Mouse (Mus musculus): Measurements from ENCODE around the gene Gorasp1.

GRCm38 (mm10) chr9:119908708-119909107, 28.7 kb downstream of the Gorasp1 start:
- TF ChIP-seq USF1 (IDR thresholded peaks at IDR 0.05; ENCODE audit: low read depth): no peak
- no peak for TF ChIP-seq POLR2A (IDR thresholded peaks at IDR 0.05; ENCODE audit: insufficient read length, low read depth)
- no peak for TF ChIP-seq POLR2AphosphoS2 (IDR thresholded peaks at IDR 0.05; ENCODE audit: insufficient read length, low read depth)
- TF ChIP-seq TCF12 (IDR thresholded peaks at IDR 0.05; ENCODE audit: insufficient read depth, poor library complexity, severe bottlenecking): no peak
- TF ChIP-seq MAX (IDR thresholded peaks at IDR 0.05; ENCODE audit: low read depth): no peak
- TF ChIP-seq SRF (IDR thresholded peaks at IDR 0.05; ENCODE audit: control insufficient read depth, insufficient read length, low read depth): no peak
- no peak for TF ChIP-seq E2F4 (IDR thresholded peaks at IDR 0.05; ENCODE audit: insufficient read depth)
- no peak for TF ChIP-seq TCF3 (IDR thresholded peaks at IDR 0.05; ENCODE audit: insufficient read length, low read depth)
- TF ChIP-seq CEBPB (IDR thresholded peaks at IDR 0.05; ENCODE audit: insufficient read depth, poor library complexity, severe bottlenecking): no peak
- TF ChIP-seq MYOG (IDR thresholded peaks at IDR 0.05; ENCODE audit: control insufficient read depth in 1 of 3, insufficient read depth in 1 of 3, insufficient read length in 2 of 3, low read depth in 2 of 3): no peak
